Mouse (Mus musculus): ENCODE data around the gene Id2. TPM values are rescaled to one million over a fixed set of nuclear protein-coding genes. Genes with fewer than 3 reads are reported as not detected.
A peak's percentile ranks its signal among the peaks of the same experiment; 100 is the strongest.

Gene Id2
- 583 and 606 TPM in 2 replicates for polyA plus RNA-seq (2014; fragmentation: Nextera tagmentation; extraction: Ambion mirVana)

DNA sequence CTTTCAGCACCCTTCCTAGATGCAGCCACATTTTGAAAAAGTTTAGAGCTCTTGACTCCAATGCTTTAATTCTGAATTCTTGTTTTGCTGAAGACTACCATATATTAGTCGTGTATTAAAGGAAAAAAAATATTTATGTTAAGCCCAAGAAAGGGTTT lies at the start of gene Id2:
TSS of gene Id2 (minus strand) at position 89 of the 158 bp plus-strand sequence.
- H3K4me2 ChIP-seq (ENCODE audit: low read depth, low read length), result peak within 1 kb of the TSS; percentile 92
- ATAC-seq (replicated peaks; ENCODE audit: insufficient number of reproducible peaks, low FRiP score, low TSS enrichment, low read depth) (no peak), DNase-seq (ENCODE audit: low spot score) (no peak)
- WGBS, result 0% methylated on average over 1 of the region's 1 CpGs
- no peaks in the 10 kb centered on the region for H3K36me3 ChIP-seq (replicated peaks; ENCODE audit: control insufficient read depth, insufficient read depth, low read depth, low read length)
- peak within 1 kb of the TSS; percentile 87 for H3K4me3 ChIP-seq (ENCODE audit: low read depth, low read length)
- H3K9me3 ChIP-seq (replicated peaks; ENCODE audit: control insufficient read depth, low read length), result no peaks in the 10 kb centered on the region
- peak within 1 kb of the TSS; percentile 99 for H3K27ac ChIP-seq (replicated peaks; ENCODE audit: low read depth, low read length)
- H3K9ac ChIP-seq (replicated peaks; ENCODE audit: low read length), result peak within 1 kb of the TSS; percentile 76
- H3K27me3 ChIP-seq (ENCODE audit: control insufficient read depth, insufficient read depth, low read length), result no peaks in the 10 kb centered on the region
- no peaks in the 10 kb centered on the region; the same call in none of the 2 replicates for H3K4me1 ChIP-seq (ENCODE audit: control insufficient read depth, insufficient read depth, low read length)

DNA sequence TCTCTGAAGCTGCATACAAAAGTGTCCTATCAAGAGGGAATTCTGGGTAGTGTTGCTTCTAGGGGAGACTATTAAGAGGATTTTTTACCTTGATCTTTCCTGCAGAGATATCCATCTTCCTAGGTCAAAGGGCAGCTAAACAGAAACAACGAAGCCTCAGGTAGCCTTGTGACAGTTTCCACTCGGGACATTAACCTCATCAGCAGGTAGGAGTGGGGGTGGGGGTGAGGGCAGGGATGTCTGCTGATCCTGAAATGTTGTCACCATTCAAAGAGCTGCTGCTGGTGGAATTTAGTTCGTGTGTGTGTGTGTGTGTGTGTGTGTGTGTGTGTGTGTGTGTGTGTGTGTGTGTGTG lies 48.4 kb upstream of the Id2 start:
- Histone ChIP-seq H3K9ac (replicated peaks; ENCODE audit: low read length) (no peak overlapping the region), H3K27me3 (ENCODE audit: control insufficient read depth, insufficient read depth, low read length) (no peaks in the 10 kb centered on the region), H3K9me3 (replicated peaks; ENCODE audit: control insufficient read depth, low read length) (no peaks in the 10 kb centered on the region), H3K4me2 (ENCODE audit: low read depth, low read length) (no peak overlapping the region), H3K4me3 (ENCODE audit: low read depth, low read length) (no peak overlapping the region), H3K36me3 (replicated peaks; ENCODE audit: control insufficient read depth, insufficient read depth, low read depth, low read length) (no peaks in the 10 kb centered on the region), H3K4me1 (ENCODE audit: control insufficient read depth, insufficient read depth, low read length) (no peaks in the 10 kb centered on the region), H3K27ac (replicated peaks; ENCODE audit: low read depth, low read length) (no peak overlapping the region)
- ATAC-seq (replicated peaks; ENCODE audit: insufficient number of reproducible peaks, low FRiP score, low TSS enrichment, low read depth) (no peak), DNase-seq (ENCODE audit: low spot score) (no peak)
- WGBS, result 60% methylated on average over 3 of the region's 3 CpGs

DNA sequence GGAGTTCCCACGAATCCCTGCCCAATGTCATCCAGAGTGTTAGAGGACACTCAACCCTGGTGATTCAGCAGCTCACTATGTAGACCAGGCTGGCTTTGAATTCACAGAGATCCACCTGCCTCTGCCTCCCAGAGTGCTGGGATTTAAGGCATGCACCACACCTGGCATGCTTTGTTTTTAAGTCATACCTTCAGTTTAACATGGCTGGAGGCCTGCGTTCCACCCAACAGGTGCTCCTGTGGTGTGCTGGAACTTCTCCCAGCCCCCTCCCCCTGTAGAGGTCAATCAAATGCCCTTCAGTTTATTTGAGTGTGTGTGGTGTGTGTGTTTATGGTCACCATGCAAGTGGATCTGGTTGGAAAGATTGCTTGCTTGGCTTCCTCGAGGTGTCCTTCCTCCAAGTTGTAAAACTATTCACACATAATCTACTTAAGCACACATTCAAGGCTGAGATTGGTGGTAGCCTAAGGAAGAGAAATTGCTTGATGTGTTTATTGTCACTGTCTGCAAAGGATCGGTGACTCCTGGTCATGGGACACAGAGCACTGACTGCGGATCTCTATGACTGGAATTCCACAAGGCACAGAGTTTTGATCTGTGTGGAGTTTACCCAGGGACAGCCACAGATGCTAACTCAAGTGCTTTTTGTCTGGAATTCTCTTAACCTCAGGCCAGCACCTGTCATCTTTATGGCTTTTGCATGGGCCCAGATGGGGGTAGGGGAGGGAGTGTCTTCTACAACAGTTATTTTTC lies 47.8 kb upstream of the Id2 start:
- Histone ChIP-seq H3K9me3 (replicated peaks; ENCODE audit: control insufficient read depth, low read length) (no peaks in the 10 kb centered on the region), H3K27ac (replicated peaks; ENCODE audit: low read depth, low read length) (no peak overlapping the region), H3K9ac (replicated peaks; ENCODE audit: low read length) (no peak overlapping the region), H3K4me3 (ENCODE audit: low read depth, low read length) (no peak overlapping the region), H3K27me3 (ENCODE audit: control insufficient read depth, insufficient read depth, low read length) (no peaks in the 10 kb centered on the region), H3K4me1 (ENCODE audit: control insufficient read depth, insufficient read depth, low read length) (no peaks in the 10 kb centered on the region), H3K4me2 (ENCODE audit: low read depth, low read length) (no peak overlapping the region), H3K36me3 (replicated peaks; ENCODE audit: control insufficient read depth, insufficient read depth, low read depth, low read length) (no peaks in the 10 kb centered on the region)
- 85% methylated on average over 5 of the region's 5 CpGs for WGBS
- DNase-seq (ENCODE audit: low spot score) (no peak), ATAC-seq (replicated peaks; ENCODE audit: insufficient number of reproducible peaks, low FRiP score, low TSS enrichment, low read depth) (no peak)

DNA sequence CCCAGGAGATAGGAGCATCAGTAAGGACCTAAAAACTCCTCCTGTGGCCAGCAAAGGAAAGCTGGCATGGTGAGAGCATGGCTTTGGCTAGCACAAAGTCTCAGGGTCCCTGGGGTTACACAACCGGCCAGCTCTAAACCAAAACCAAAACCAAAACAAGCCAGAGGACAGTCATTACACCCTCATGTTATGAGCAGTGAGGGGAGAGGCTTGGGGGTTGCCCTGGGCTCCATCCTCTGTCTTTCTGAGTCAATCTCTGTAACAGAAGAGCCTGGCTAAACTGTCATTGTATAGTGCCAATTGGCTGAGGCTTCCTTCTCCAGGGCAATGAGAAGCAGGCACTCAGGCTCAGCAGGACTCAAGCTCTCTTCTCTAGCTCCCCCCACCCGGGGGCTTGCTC lies 46.6 kb upstream of the Id2 start:
- H3K27me3 ChIP-seq (ENCODE audit: control insufficient read depth, insufficient read depth, low read length), result no peaks in the 10 kb centered on the region
- 48% methylated on average over 2 of the region's 2 CpGs for WGBS
- no peak overlapping the region for H3K27ac ChIP-seq (replicated peaks; ENCODE audit: low read depth, low read length)
- H3K9ac ChIP-seq (replicated peaks; ENCODE audit: low read length), result no peak overlapping the region
- H3K4me1 ChIP-seq (ENCODE audit: control insufficient read depth, insufficient read depth, low read length), result no peaks in the 10 kb centered on the region
- no peaks in the 10 kb centered on the region for H3K36me3 ChIP-seq (replicated peaks; ENCODE audit: control insufficient read depth, insufficient read depth, low read depth, low read length)
- ATAC-seq (replicated peaks; ENCODE audit: insufficient number of reproducible peaks, low FRiP score, low TSS enrichment, low read depth) (no peak), DNase-seq (ENCODE audit: low spot score) (no peak)
- H3K4me2 ChIP-seq (ENCODE audit: low read depth, low read length), result no peak overlapping the region
- no peaks in the 10 kb centered on the region for H3K9me3 ChIP-seq (replicated peaks; ENCODE audit: control insufficient read depth, low read length)
- no peak overlapping the region for H3K4me3 ChIP-seq (ENCODE audit: low read depth, low read length)

DNA sequence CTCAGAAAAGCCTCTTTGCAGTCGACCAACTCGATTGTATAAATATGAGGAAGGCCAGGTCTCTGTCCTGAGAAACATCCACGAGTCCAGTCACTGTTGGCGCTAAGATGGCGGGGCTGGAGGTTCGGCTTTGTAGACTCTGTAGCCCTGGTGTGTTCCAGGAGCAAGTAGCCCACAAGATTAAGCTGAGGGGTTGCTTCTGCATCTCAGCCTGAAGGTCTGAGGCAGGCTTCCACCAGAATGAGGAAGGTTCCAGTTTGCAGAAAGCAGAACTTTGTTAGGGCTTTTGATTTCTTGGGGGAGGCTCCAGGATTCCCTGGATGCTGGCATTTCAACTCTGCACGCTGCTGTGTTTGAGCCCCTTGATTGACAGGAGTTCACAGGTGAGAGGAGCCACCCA lies 45.3 kb upstream of the Id2 start:
- Histone ChIP-seq H3K27me3 (ENCODE audit: control insufficient read depth, insufficient read depth, low read length) (no peaks in the 10 kb centered on the region), H3K36me3 (replicated peaks; ENCODE audit: control insufficient read depth, insufficient read depth, low read depth, low read length) (no peaks in the 10 kb centered on the region), H3K9ac (replicated peaks; ENCODE audit: low read length) (no peak overlapping the region), H3K4me1 (ENCODE audit: control insufficient read depth, insufficient read depth, low read length) (no peaks in the 10 kb centered on the region), H3K4me3 (ENCODE audit: low read depth, low read length) (no peak overlapping the region), H3K27ac (replicated peaks; ENCODE audit: low read depth, low read length) (no peak overlapping the region), H3K9me3 (replicated peaks; ENCODE audit: control insufficient read depth, low read length) (no peaks in the 10 kb centered on the region), H3K4me2 (ENCODE audit: low read depth, low read length) (no peak overlapping the region)
- WGBS, result 75% methylated on average over 7 of the region's 7 CpGs
- ATAC-seq (replicated peaks; ENCODE audit: insufficient number of reproducible peaks, low FRiP score, low TSS enrichment, low read depth), result no peak
- DNase-seq (ENCODE audit: low spot score), result no peak

DNA sequence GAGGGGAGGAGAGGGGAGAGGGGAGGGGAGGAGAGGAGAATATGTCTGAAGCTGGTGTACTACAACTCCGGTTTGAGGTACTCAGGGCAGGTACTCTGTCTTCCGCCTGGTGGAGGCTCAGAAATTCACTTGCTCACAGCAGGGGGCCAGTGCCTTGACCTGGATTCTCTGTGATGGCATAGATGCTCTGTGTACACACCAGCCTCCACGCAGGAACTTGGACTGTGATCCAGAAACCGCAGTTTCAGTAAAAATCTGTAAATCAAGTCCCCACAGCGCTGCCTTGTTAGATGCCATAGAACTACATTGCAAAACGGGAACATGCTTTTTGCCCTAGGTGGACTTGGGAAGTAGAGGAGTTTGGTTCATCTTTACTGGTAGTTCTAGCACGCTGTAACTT lies 44.4 kb upstream of the Id2 start:
- no peak overlapping the region for H3K4me2 ChIP-seq (ENCODE audit: low read depth, low read length)
- WGBS, result 68% methylated on average over 7 of the region's 7 CpGs
- H3K9me3 ChIP-seq (replicated peaks; ENCODE audit: control insufficient read depth, low read length), result no peaks in the 10 kb centered on the region
- H3K27ac ChIP-seq (replicated peaks; ENCODE audit: low read depth, low read length), result no peak overlapping the region
- H3K27me3 ChIP-seq (ENCODE audit: control insufficient read depth, insufficient read depth, low read length), result no peaks in the 10 kb centered on the region
- DNase-seq (ENCODE audit: low spot score) (no peak), ATAC-seq (replicated peaks; ENCODE audit: insufficient number of reproducible peaks, low FRiP score, low TSS enrichment, low read depth) (no peak)
- no peaks in the 10 kb centered on the region for H3K36me3 ChIP-seq (replicated peaks; ENCODE audit: control insufficient read depth, insufficient read depth, low read depth, low read length)
- no peak overlapping the region for H3K9ac ChIP-seq (replicated peaks; ENCODE audit: low read length)
- no peaks in the 10 kb centered on the region for H3K4me1 ChIP-seq (ENCODE audit: control insufficient read depth, insufficient read depth, low read length)
- no peak overlapping the region for H3K4me3 ChIP-seq (ENCODE audit: low read depth, low read length)

DNA sequence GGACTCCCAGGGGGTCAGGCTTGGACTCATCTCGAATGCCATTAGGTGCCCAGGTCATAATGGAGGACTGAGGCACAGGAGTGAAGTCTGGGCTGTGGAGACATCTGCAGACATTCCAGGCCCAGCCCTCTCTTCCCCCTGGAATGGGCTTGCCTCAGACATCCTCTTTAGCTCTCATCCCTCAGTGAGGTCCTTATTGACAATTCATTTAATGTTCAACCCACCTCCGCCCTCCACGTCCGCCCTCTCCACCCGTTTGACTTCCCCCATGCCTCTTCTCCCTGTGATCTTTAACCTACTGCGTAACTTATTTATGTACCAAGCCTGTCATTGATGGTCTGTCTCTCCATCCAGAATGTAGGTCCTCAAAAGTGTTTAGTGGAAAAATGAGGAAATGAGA lies 43.2 kb upstream of the Id2 start:
- ATAC-seq (replicated peaks; ENCODE audit: insufficient number of reproducible peaks, low FRiP score, low TSS enrichment, low read depth) (no peak), DNase-seq (ENCODE audit: low spot score) (no peak)
- Histone ChIP-seq H3K4me1 (ENCODE audit: control insufficient read depth, insufficient read depth, low read length) (no peaks in the 10 kb centered on the region), H3K4me3 (ENCODE audit: low read depth, low read length) (no peak overlapping the region), H3K36me3 (replicated peaks; ENCODE audit: control insufficient read depth, insufficient read depth, low read depth, low read length) (no peaks in the 10 kb centered on the region), H3K9me3 (replicated peaks; ENCODE audit: control insufficient read depth, low read length) (no peaks in the 10 kb centered on the region), H3K4me2 (ENCODE audit: low read depth, low read length) (no peak overlapping the region), H3K27ac (replicated peaks; ENCODE audit: low read depth, low read length) (no peak overlapping the region), H3K9ac (replicated peaks; ENCODE audit: low read length) (no peak overlapping the region), H3K27me3 (ENCODE audit: control insufficient read depth, insufficient read depth, low read length) (no peaks in the 10 kb centered on the region)
- WGBS, result 87% methylated on average over 6 of the region's 6 CpGs

DNA sequence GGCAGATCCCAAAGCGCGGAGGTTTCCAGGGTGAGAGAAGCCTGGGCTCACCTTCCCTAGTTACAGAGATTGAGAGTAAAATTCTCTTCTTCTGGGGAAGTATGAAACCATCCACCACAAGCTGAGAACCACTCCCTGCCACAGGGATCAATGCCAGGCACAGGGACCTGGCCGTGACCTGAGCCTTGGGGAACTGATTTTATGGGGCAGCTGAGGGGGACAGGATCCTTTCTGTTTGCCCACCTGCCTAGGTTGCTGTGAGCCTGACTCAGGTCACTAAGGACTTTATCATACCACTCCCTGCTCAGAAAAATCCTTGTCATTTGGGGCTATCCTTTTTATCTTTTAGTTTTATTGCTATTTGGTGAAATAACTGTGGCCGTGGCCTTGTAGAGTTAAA lies 41.7 kb upstream of the Id2 start:
- Histone ChIP-seq H3K27me3 (ENCODE audit: control insufficient read depth, insufficient read depth, low read length) (no peaks in the 10 kb centered on the region), H3K4me2 (ENCODE audit: low read depth, low read length) (no peak overlapping the region), H3K4me1 (ENCODE audit: control insufficient read depth, insufficient read depth, low read length) (no peaks in the 10 kb centered on the region), H3K9me3 (replicated peaks; ENCODE audit: control insufficient read depth, low read length) (no peaks in the 10 kb centered on the region), H3K36me3 (replicated peaks; ENCODE audit: control insufficient read depth, insufficient read depth, low read depth, low read length) (no peaks in the 10 kb centered on the region), H3K27ac (replicated peaks; ENCODE audit: low read depth, low read length) (no peak overlapping the region), H3K4me3 (ENCODE audit: low read depth, low read length) (no peak overlapping the region), H3K9ac (replicated peaks; ENCODE audit: low read length) (no peak overlapping the region)
- 95% methylated on average over 4 of the region's 4 CpGs for WGBS
- DNase-seq (ENCODE audit: low spot score), result no peak
- no peak for ATAC-seq (replicated peaks; ENCODE audit: insufficient number of reproducible peaks, low FRiP score, low TSS enrichment, low read depth)

Data from embryonic facial prominence, embryonic 11.5 days (tissue).